Mouse (Mus musculus) C2C12 (cell line): Measurements from ENCODE around the gene Scgb1c1.

Experiments used
- CEBPB ChIP-seq: IDR thresholded peaks from one replicate; pipeline ENCODE4 v1.6.1; 2011; ENCODE audit warnings: low read depth, mild to moderate bottlenecking, control low read depth, moderate library complexity
- CTCF ChIP-seq: IDR thresholded peaks from one replicate; pipeline ENCODE4 v1.5.1; 2011; ENCODE audit not compliant: control insufficient read depth, insufficient read depth, insufficient read length
- MAX ChIP-seq: IDR thresholded peaks from one replicate; pipeline ENCODE4 v1.6.1; 2011; ENCODE audit warnings: mild to moderate bottlenecking, control low read depth
- MYOD1 ChIP-seq: IDR thresholded peaks from one replicate; pipeline ENCODE4 v1.6.1; 2011; ENCODE audit warnings: low read depth; ENCODE audit not compliant: control insufficient read depth, insufficient read length
- MYOG ChIP-seq: IDR thresholded peaks from one replicate; pipeline ENCODE4 v1.6.1; 2011; ENCODE audit not compliant: control insufficient read depth, insufficient read length; ENCODE audit errors: extremely low read depth
- USF1 ChIP-seq: IDR thresholded peaks from one replicate; pipeline ENCODE4 v1.6.1; 2011; ENCODE audit warnings: low read depth, mild to moderate bottlenecking, control low read depth, moderate library complexity

DNA sequence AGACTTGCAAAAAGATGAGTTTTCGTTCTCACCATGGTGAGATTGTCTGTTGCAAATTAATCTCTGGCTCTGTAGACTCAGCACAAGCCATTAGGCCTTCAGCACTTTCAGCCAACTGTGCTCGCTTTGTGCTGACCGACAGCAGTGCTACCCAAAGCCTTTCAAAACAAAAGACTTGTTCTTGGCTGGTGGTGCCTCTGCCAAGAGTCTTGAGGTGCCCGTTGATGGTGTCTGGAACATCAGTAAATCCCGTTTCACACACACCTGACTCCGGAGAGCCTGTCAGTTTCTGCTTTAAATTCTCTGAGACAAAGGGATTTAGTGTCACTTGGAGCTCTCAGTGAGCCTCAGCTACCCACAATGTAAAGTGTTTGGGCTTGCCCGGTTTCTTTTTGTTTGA lies 48.7 kb downstream of the Scgb1c1 start:
- TF ChIP-seq CTCF: no peak
- TF ChIP-seq USF1: no peak
- no peak for TF ChIP-seq MAX
- no peak for TF ChIP-seq MYOD1
- no peak for TF ChIP-seq CEBPB
- TF ChIP-seq MYOG: no peak
